ENCODE assay signal across 11 mouse cellular contexts in the genomic region with DNA sequence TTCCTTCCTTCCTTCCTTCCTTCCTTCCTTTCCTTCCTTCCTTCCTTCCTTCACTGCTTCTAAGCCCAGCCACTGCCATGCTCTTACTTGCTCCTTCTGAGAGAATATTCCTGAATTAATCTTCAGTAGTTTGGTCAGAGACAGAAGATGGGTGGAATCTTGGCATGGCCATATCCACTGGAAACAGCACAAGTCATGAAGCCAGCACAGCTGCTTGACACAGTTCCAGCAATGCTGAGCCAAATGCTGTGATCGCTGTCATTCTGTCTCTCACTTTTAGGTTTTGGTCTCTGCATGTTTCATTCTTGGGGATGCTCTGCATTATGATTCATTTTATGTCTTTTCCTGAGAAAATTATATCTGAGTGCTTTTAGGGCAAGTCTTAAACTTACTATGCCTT. TPM values are rescaled to one million over a fixed set of nuclear protein-coding genes. Genes with fewer than 3 reads are reported as not detected.
DNase-seq lines count a peak whose midpoint lies in the region; ATAC-seq and TF ChIP-seq lines count a peak whose summit lies in the region.
"Had no signal": no experiment of that assay in that cellular context is flagged by ENCODE, and none has a peak within 500 bp of the region (broad histone marks: within the 10 kb centered on the region; RNA-seq: fewer than 3 reads in every experiment).

No protein-coding gene starts in this region.

- no peaks in the 10 kb centered on the region for H3K36me3 ChIP-seq in heart, embryonic 12.5 days
- H3K36me3 ChIP-seq in kidney, adult 2 months (ENCODE audit: control insufficient read depth, insufficient read depth, low read length), result no peaks in the 10 kb centered on the region
- H3K36me3 ChIP-seq: heart, embryonic 13.5 days; liver, embryonic 15.5 days had no signal

- no peak overlapping the region for H3K4me2 ChIP-seq in heart, embryonic 12.5 days
- H3K4me2 ChIP-seq: heart, embryonic 13.5 days; liver, embryonic 15.5 days had no signal

- DNase-seq in heart, adult 18-20 months, result peak; percentile 58 to 61
- DNase-seq in 3134 (ENCODE audit: extremely low read depth, insufficient read length, low spot score) (peak; percentile 23), NIH3T3 (ENCODE audit: low read depth) (peak; percentile 35)
- peak; percentile 21 to 62 for DNase-seq in gastrocnemius, postnatal 4 days (ENCODE audit: low spot score in 2 of 2)
- DNase-seq in kidney, adult 2 months, result no peak
- DNase-seq in spleen, postnatal 14 days (ENCODE audit: low spot score in 2 of 2), result no peak
- DNase-seq: cerebellum, adult 2 months; spleen, adult 18-20 months had no signal

- 86% methylated on average over 1 of the region's 1 CpGs for WGBS in heart, embryonic 12.5 days
- 73% methylated on average over 1 of the region's 1 CpGs for WGBS in kidney, adult 2 months

- no peak overlapping the region for H3K27ac ChIP-seq in heart, embryonic 12.5 days (ENCODE audit: poor library complexity, severe bottlenecking)
- H3K27ac ChIP-seq in kidney, adult 2 months (ENCODE audit: insufficient read depth, low read depth, low read length), result no peak overlapping the region
- H3K27ac ChIP-seq: heart, embryonic 13.5 days; liver, embryonic 15.5 days had no signal

- no peak overlapping the region for H3K4me3 ChIP-seq in heart, embryonic 12.5 days
- no peak overlapping the region for H3K4me3 ChIP-seq in kidney, adult 2 months (ENCODE audit: insufficient read depth, low read depth, low read length)
- H3K4me3 ChIP-seq: heart, embryonic 13.5 days; liver, embryonic 15.5 days had no signal

- no peak overlapping the region for H3K9ac ChIP-seq in heart, embryonic 12.5 days
- H3K9ac ChIP-seq: heart, embryonic 13.5 days; liver, embryonic 15.5 days had no signal

- H3K4me1 ChIP-seq in heart, embryonic 12.5 days (replicated peaks), result no peaks in the 10 kb centered on the region
- no peaks in the 10 kb centered on the region for H3K4me1 ChIP-seq in kidney, adult 2 months (ENCODE audit: control insufficient read depth, insufficient read depth, low read length)
- H3K4me1 ChIP-seq: liver, embryonic 15.5 days had no signal

- ATAC-seq in heart, embryonic 12.5 days (ENCODE audit: insufficient number of reproducible peaks, low FRiP score), result no peak

- H3K9me3 ChIP-seq in heart, embryonic 12.5 days (replicated peaks), result no peaks in the 10 kb centered on the region
- H3K9me3 ChIP-seq: heart, embryonic 13.5 days; liver, embryonic 15.5 days had no signal

- no peak for TF ChIP-seq POLR2A in kidney, adult 2 months (IDR thresholded peaks at IDR 0.05; ENCODE audit: low read depth, low read length)

- TF ChIP-seq CTCF in kidney, adult 2 months (conservative IDR thresholded peaks at IDR 0.05; ENCODE audit: insufficient read depth, insufficient read length, low read depth, low read length), result no peak

- H3K27me3 ChIP-seq in heart, embryonic 12.5 days (replicated peaks), result no peaks in the 10 kb centered on the region
- no peaks in the 10 kb centered on the region for H3K27me3 ChIP-seq in kidney, adult 2 months (replicated peaks; ENCODE audit: control insufficient read depth, insufficient read depth, low read length)
- H3K27me3 ChIP-seq: heart, embryonic 13.5 days; liver, embryonic 15.5 days had no signal

RNA-seq across cellular contexts. Expression of a gene that starts 47.2 kb away (rescaled TPM):
- total RNA-seq in heart, adult 18-20 months (2021), result 10 to 100 TPM; 10.7 to 11.3 TPM
- polyA plus RNA-seq in heart, embryonic 12.5 days (2016; fragmentation: Nextera tagmentation; extraction: Ambion mirVana), result 16.0 and 16.3 TPM in 2 replicates
- total RNA-seq in gastrocnemius, postnatal 4 days (2021), result 10 to 100 TPM; 11.2 to 13.7 TPM
- 2.7 and 2.8 TPM in 2 replicates for polyA plus RNA-seq in kidney, adult 2 months (2012; rRNA removed)

Comparison
In these comparisons a context has a peak if more than half of its experiments do, and no peak if none do; other contexts are left out.
1. DNase-seq: peak in heart, adult 18-20 months (2 of 2), 3134 (single experiment), NIH3T3 (single experiment) and gastrocnemius, postnatal 4 days (2 of 2); none in kidney, adult 2 months (single experiment) and spleen, postnatal 14 days (0 of 2).